Comparison of ENCODE assay signal across 9 mouse cellular contexts in genomic region chr13:9826227-9826626, GRCm38 (mm10).
DNase-seq lines count a peak whose midpoint lies in the region; ATAC-seq and TF ChIP-seq lines count a peak whose summit lies in the region.
"Had no signal": no experiment of that assay in that cellular context is flagged by ENCODE, and none has a peak within 500 bp of the region (broad histone marks: within the 10 kb centered on the region; RNA-seq: fewer than 3 reads in every experiment).

No protein-coding gene starts in this region.

- H3K9me3 ChIP-seq in ES-E14 (ENCODE audit: control insufficient read depth, insufficient read depth, low read depth, low read length) = no peaks in the 10 kb centered on the region
- H3K9me3 ChIP-seq in limb, embryonic 10.5 days (replicated peaks) = no peaks in the 10 kb centered on the region
- no peaks in the 10 kb centered on the region for H3K9me3 ChIP-seq in stomach, postnatal 0 days (ENCODE audit: control insufficient read depth, low read length)
- H3K9me3 ChIP-seq: lung, embryonic 15.5 days had no signal

- no peak for DNase-seq in layer of hippocampus, adult 2 months (ENCODE audit: low spot score in 2 of 2)
- no peak for DNase-seq in layer of hippocampus, adult 8-10 months (ENCODE audit: low spot score in 2 of 2)
- peak; percentile 52 for DNase-seq in ES-E14 (ENCODE audit: low read depth, low spot score)
- peak; percentile 50 for DNase-seq in adrenal gland, postnatal 10 days
- peak; percentile 45 for DNase-seq in limb, embryonic 10.5 days (ENCODE audit: low spot score)
- peak; percentile 31 for DNase-seq in stomach, postnatal 0 days (ENCODE audit: low spot score)
- no peak for DNase-seq in layer of hippocampus, adult 9-11 months
- DNase-seq in urinary bladder, adult 2 months (ENCODE audit: low spot score) = no peak

- H3K27me3 ChIP-seq in limb, embryonic 10.5 days (ENCODE audit: low read depth, poor library complexity, severe bottlenecking) = no peaks in the 10 kb centered on the region
- H3K27me3 ChIP-seq in stomach, postnatal 0 days (ENCODE audit: control insufficient read depth, insufficient read depth, low read length) = no peaks in the 10 kb centered on the region
- H3K27me3 ChIP-seq: lung, embryonic 15.5 days had no signal

- no peak for ATAC-seq in stomach, postnatal 0 days (ENCODE audit: low FRiP score, low TSS enrichment)

- in situ Hi-C loops in ES-E14 (cut with MboI; ENCODE audit: low sequenced_read_pairs in 2 of 2, unreplicated experiment in 2 of 2) = no loop called here

- H3K36me3 ChIP-seq in ES-E14 (ENCODE audit: control insufficient read depth, insufficient read depth, low read length, poor library complexity, severe bottlenecking) = no peaks in the 10 kb centered on the region
- H3K36me3 ChIP-seq in limb, embryonic 10.5 days = no peaks in the 10 kb centered on the region
- H3K36me3 ChIP-seq in stomach, postnatal 0 days (ENCODE audit: control insufficient read depth, insufficient read depth, low read length) = no peaks in the 10 kb centered on the region
- H3K36me3 ChIP-seq: lung, embryonic 15.5 days had no signal

- H3K27ac ChIP-seq in layer of hippocampus, adult 2 months = no peak overlapping the region
- no peak overlapping the region for H3K27ac ChIP-seq in ES-E14 (ENCODE audit: insufficient read depth, low read depth, low read length, poor library complexity, severe bottlenecking)
- H3K27ac ChIP-seq in limb, embryonic 10.5 days = no peak overlapping the region
- no peak overlapping the region for H3K27ac ChIP-seq in stomach, postnatal 0 days (replicated peaks)
- H3K27ac ChIP-seq: lung, embryonic 15.5 days had no signal

- H3K4me1 ChIP-seq in ES-E14 (ENCODE audit: control insufficient read depth in 2 of 2, insufficient read depth in 2 of 2, low read length in 2 of 2, poor library complexity in 1 of 2) = no peaks in the 10 kb centered on the region
- no peaks in the 10 kb centered on the region for H3K4me1 ChIP-seq in limb, embryonic 10.5 days
- H3K4me1 ChIP-seq in stomach, postnatal 0 days (replicated peaks; ENCODE audit: control insufficient read depth, insufficient read depth) = no peaks in the 10 kb centered on the region
- H3K4me1 ChIP-seq: lung, embryonic 15.5 days had no signal

- peak; percentile 81 for TF ChIP-seq CTCF in layer of hippocampus, adult 2 months (conservative IDR thresholded peaks at IDR 0.05)
- peak; percentile 68 for TF ChIP-seq CTCF in stomach, postnatal 0 days (IDR thresholded peaks at IDR 0.05; ENCODE audit: low read depth)

- no peak overlapping the region for H3K4me2 ChIP-seq in stomach, postnatal 0 days (replicated peaks; ENCODE audit: low read depth)
- H3K4me2 ChIP-seq: lung, embryonic 15.5 days had no signal

- WGBS in limb, embryonic 10.5 days = 65% methylated on average over 5 of the region's 5 CpGs
- WGBS in stomach, postnatal 0 days = 73% methylated on average over 5 of the region's 5 CpGs

- H3K4me3 ChIP-seq in layer of hippocampus, adult 2 months = no peak overlapping the region
- no peak overlapping the region for H3K4me3 ChIP-seq in ES-E14 (ENCODE audit: insufficient read depth in 1 of 2, low read depth in 1 of 2, low read length in 2 of 2, poor library complexity in 1 of 2, severe bottlenecking in 1 of 2)
- no peak overlapping the region for H3K4me3 ChIP-seq in limb, embryonic 10.5 days
- no peak overlapping the region for H3K4me3 ChIP-seq in stomach, postnatal 0 days (ENCODE audit: low read depth, low read length)
- H3K4me3 ChIP-seq: lung, embryonic 15.5 days had no signal

- TF ChIP-seq EP300 in stomach, postnatal 0 days (optimal IDR thresholded peaks at IDR 0.05) = no peak

- H3K9ac ChIP-seq in ES-E14 (ENCODE audit: insufficient read depth, low read depth, low read length, poor library complexity, severe bottlenecking) = no peak overlapping the region
- H3K9ac ChIP-seq in stomach, postnatal 0 days (ENCODE audit: low read length) = no peak overlapping the region
- H3K9ac ChIP-seq: lung, embryonic 15.5 days had no signal

TF ChIP-seq in ES-E14, 5 proteins besides CTCF, POLR2A, EP300 and RAD21:
- no peak for TF ChIP-seq ZC3H11A (IDR thresholded peaks at IDR 0.05; ENCODE audit: borderline replicate concordance, low read depth, low read length)
- no peak for TF ChIP-seq HCFC1 (IDR thresholded peaks at IDR 0.05; ENCODE audit: borderline replicate concordance, insufficient read depth, low read length)
- TF ChIP-seq ZNF384 (IDR thresholded peaks at IDR 0.05; ENCODE audit: low read depth, low read length) = no peak
- TF ChIP-seq MAFK (IDR thresholded peaks at IDR 0.05; ENCODE audit: insufficient read depth, low read depth, low read length) = no peak
- TF ChIP-seq CHD2 (IDR thresholded peaks at IDR 0.05; ENCODE audit: low read depth, low read length) = no peak

Comparison
In these comparisons a context has a peak if more than half of its experiments do, and no peak if none do; other contexts are left out.
1. DNase-seq: peak in ES-E14 (single experiment), adrenal gland, postnatal 10 days (single experiment), limb, embryonic 10.5 days (single experiment) and stomach, postnatal 0 days (single experiment); none in layer of hippocampus, adult 2 months (0 of 2), layer of hippocampus, adult 8-10 months (0 of 2), layer of hippocampus, adult 9-11 months (single experiment) and urinary bladder, adult 2 months (single experiment).